Mouse (Mus musculus) forebrain, embryonic 16.5 days (tissue): ENCODE results near the gene Npc1l1. TPM values are rescaled to one million over a fixed set of nuclear protein-coding genes. Genes with fewer than 3 reads are reported as not detected.

Experiments used
- ATAC-seq: fragments of 200-750 bp; cut with Nextera tagmentation; 2 replicates; pipeline ENCODE4 v1.8.0; 2017; ENCODE audit warnings: mild to moderate bottlenecking, moderate library complexity
- H3K27ac ChIP-seq: fragments of 300-500 bp; sonication (generic); 2 replicates; pipeline ENCODE4 v1.5.1; 2014; ENCODE audit warnings: low read length, control low read depth
- H3K27me3 ChIP-seq: fragments of 300-500 bp; sonication (generic); replicated peaks from 2 replicates; pipeline ENCODE4 v1.6.1; 2014; ENCODE audit warnings: low read length; ENCODE audit not compliant: control insufficient read depth, insufficient read depth
- H3K36me3 ChIP-seq: fragments of 300-500 bp; sonication (generic); 2 replicates; pipeline ENCODE4 v1.6.1; 2014; ENCODE audit not compliant: control insufficient read depth, insufficient read depth
- H3K4me1 ChIP-seq: fragments of 300-500 bp; sonication (generic); replicated peaks from 2 replicates; pipeline ENCODE4 v1.6.1; 2014; ENCODE audit warnings: low read length; ENCODE audit not compliant: control insufficient read depth, insufficient read depth
- H3K4me2 ChIP-seq: fragments of 300-500 bp; sonication (generic); 2 replicates; pipeline ENCODE4 v1.6.1; 2014; ENCODE audit warnings: mild to moderate bottlenecking, low read length, control low read depth
- H3K4me3 ChIP-seq: fragments of 300-500 bp; sonication (generic); replicated peaks from 2 replicates; pipeline ENCODE4 v1.5.1; 2014; ENCODE audit warnings: mild to moderate bottlenecking, low read length, control low read depth
- H3K9ac ChIP-seq: fragments of 300-500 bp; sonication (generic); replicated peaks from 2 replicates; pipeline ENCODE4 v1.6.1; 2014; ENCODE audit warnings: low read depth, low read length, control low read depth
- H3K9me3 ChIP-seq: fragments of 300-500 bp; sonication (generic); 2 replicates; pipeline ENCODE4 v1.6.1; 2016; ENCODE audit warnings: low read length; ENCODE audit not compliant: control insufficient read depth
- WGBS: fragments of 180-500 bp; shearing (Covaris S2); extraction: QIAGEN DNeasy Blood & Tissue Kit; methylation state at CpG from one replicate; pipeline ENCODE4 v1.1.7; 2014; 5-methylcytosine and 5-hydroxymethylcytosine counted together
- polyA plus RNA-seq: library from polyadenylated mRNA; unstranded; fragments of >200 nt; fragmentation: Nextera tagmentation; extraction: Ambion mirVana; gene quantifications from 2 replicates; pipeline ENCODE4 v1.2.1, GENCODE M21; 2015

Npc1l1 gene
- 0.08 TPM in 1 of 2 replicates, not detected in the other for polyA plus RNA-seq

DNA sequence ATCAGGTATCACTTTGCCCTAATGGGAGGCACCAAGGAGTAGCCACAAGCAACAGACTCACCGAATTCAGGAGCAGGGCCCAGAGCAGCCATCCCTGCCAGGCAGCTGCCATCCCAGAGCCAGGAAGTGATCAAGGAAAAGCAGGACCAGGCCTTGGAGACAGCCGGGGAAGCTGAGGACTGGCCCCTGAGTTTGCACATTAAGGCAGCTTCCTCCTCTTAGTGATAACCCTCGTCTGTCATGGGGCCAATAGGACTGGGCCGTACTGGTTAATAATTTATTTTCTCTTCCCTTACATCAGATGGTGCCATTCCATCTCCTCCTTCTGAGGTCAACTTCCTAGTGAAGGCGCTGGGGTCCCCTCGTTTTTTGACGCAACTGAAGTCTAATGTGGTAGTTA, at the start of gene Npc1l1:
TSS of gene Npc1l1 (minus strand) at position 132 of the 400 bp plus-strand sequence.
- H3K4me2 ChIP-seq = no peak within 1 kb of the TSS
- no peak within 1 kb of the TSS for H3K9ac ChIP-seq
- ATAC-seq = no peak
- H3K4me3 ChIP-seq = no peak within 1 kb of the TSS
- H3K4me1 ChIP-seq = no peaks in the 10 kb centered on the region
- H3K36me3 ChIP-seq = no peaks in the 10 kb centered on the region
- peaks cover 2% of the 10 kb centered on the region; the same call in 1 of the 2 replicates for H3K9me3 ChIP-seq
- 89% methylated on average over 7 of the region's 7 CpGs for WGBS
- no peaks in the 10 kb centered on the region for H3K27me3 ChIP-seq
- H3K27ac ChIP-seq = no peak within 1 kb of the TSS

GRCm38 (mm10) chr11:6276466-6276865, 46.5 kb upstream of the Npc1l1 start:
- H3K27me3 ChIP-seq = no peaks in the 10 kb centered on the region
- 80% methylated on average over 3 of the region's 3 CpGs for WGBS
- no peak overlapping the region for H3K4me3 ChIP-seq
- H3K36me3 ChIP-seq = no peaks in the 10 kb centered on the region; the same call in 1 of the 2 replicates
- peaks cover 22% of the 10 kb centered on the region for H3K4me1 ChIP-seq
- no peak overlapping the region for H3K27ac ChIP-seq
- no peaks in the 10 kb centered on the region for H3K9me3 ChIP-seq
- no peak for ATAC-seq
- H3K4me2 ChIP-seq = no peak overlapping the region
- no peak overlapping the region for H3K9ac ChIP-seq

GRCm38 (mm10) chr11:6275094-6275484, 45.1 kb upstream of the Npc1l1 start:
- Histone ChIP-seq H3K4me2 (peak overlapping the region; percentile 85), H3K9me3 (no peaks in the 10 kb centered on the region), H3K9ac (peak overlapping the region; percentile 95), H3K27me3 (no peaks in the 10 kb centered on the region), H3K36me3 (peaks cover 4% of the 10 kb centered on the region; the same call in 1 of the 2 replicates), H3K4me3 (peak overlapping the region; percentile 83), H3K4me1 (peaks cover 22% of the 10 kb centered on the region), H3K27ac (peak overlapping the region; percentile 92)
- peak; percentile 30 for ATAC-seq
- 20% methylated on average over 7 of the region's 7 CpGs for WGBS

DNA sequence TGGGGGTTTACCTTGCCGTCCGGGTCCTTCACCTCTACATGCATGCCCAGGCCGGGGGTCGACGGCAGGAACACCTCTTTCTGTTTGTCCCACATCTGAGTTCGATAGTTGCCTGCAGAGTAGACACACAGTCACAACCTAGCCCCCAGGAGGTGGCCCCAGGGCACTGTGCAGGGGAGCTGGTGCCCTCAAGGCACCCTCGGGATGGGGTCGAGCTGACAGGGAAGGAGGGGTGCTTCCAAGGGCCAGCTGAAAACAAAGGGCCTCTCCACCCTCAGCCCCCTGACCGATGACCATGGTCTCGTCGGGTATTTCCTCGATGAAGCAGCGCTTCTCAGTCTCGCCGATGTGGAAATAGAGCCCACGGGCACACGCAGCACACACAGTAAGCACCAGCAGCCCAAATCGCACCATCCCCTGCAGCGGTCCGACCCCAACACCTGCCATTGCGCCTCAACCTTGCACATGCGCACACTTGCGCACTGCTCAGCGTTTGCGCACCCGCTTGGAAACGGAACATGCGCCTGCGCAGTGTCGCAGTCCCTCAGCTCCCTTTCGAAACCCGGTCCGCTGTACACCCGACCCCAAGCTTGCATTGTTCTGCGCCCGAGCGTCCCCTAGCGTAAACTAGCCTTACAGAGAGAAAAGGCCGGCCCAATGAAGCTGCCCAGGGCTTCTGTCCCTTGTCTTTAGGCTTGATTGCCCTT, 44.6 kb upstream of the Npc1l1 start, which contains the start of gene Tmed4:
TSS of gene Tmed4 (minus strand) at position 484 of the 707 bp plus-strand sequence.
- no peaks in the 10 kb centered on the region for H3K27me3 ChIP-seq
- peak; percentile 98 for ATAC-seq
- H3K36me3 ChIP-seq = peaks cover 4% of the 10 kb centered on the region
- under 1% methylated on average over 39 of the region's 39 CpGs for WGBS
- H3K4me3 ChIP-seq = peak within 1 kb of the TSS; percentile 83
- H3K27ac ChIP-seq = peak within 1 kb of the TSS; percentile 92
- H3K9me3 ChIP-seq = no peaks in the 10 kb centered on the region
- H3K9ac ChIP-seq = peak within 1 kb of the TSS; percentile 95
- H3K4me2 ChIP-seq = peak within 1 kb of the TSS; percentile 85
- peaks cover 22% of the 10 kb centered on the region for H3K4me1 ChIP-seq

GRCm38 (mm10) chr11:6273607-6274006, 43.7 kb upstream of the Npc1l1 start:
- Histone ChIP-seq H3K27me3 (no peaks in the 10 kb centered on the region), H3K9me3 (no peaks in the 10 kb centered on the region), H3K4me1 (peaks cover 22% of the 10 kb centered on the region), H3K4me3 (peak overlapping the region; percentile 83), H3K9ac (peak overlapping the region; percentile 95), H3K36me3 (peaks cover 4% of the 10 kb centered on the region), H3K27ac (no peak overlapping the region), H3K4me2 (peak overlapping the region; percentile 85)
- 56% methylated on average over 11 of the region's 11 CpGs for WGBS
- no peak for ATAC-seq

- 2% methylated on average over 50 of the region's 50 CpGs for WGBS
- Histone ChIP-seq H3K4me1 (peaks cover 12% of the 10 kb centered on the region), H3K4me2 (peak within 1 kb of the TSS; percentile 82), H3K36me3 (peaks cover 34% of the 10 kb centered on the region), H3K27ac (peak within 1 kb of the TSS; percentile 95), H3K9ac (peak within 1 kb of the TSS; percentile 72), H3K4me3 (peak within 1 kb of the TSS; percentile 55), H3K27me3 (no peaks in the 10 kb centered on the region), H3K9me3 (no peaks in the 10 kb centered on the region)
- ATAC-seq = peak; percentile 98
Measured at GRCm38 (mm10) chr11:6267320-6268254, 37.6 kb upstream of the Npc1l1 start, which contains the start of gene Ddx56. Gene Ddx56, minus strand, starts transcription at chr11:6267772.

DNA sequence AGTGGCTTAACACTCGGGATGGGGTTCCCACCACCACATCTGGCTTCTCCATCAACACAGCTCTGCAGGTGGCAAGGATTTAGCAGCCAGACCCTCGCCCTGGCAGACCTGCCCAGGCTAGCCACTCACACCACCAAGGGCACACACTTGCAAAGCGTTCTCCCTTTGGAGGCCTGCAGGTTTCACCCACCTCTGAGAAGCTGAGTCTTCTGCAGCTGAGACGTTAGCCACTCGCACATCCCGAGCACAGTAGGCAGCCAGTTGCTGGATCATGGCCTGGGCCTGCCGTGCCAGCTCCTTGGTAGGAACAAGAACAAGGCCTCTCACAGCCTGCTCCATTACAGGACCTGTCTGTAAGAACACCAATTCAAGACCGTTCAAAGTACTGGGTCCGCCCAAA, 36.7 kb upstream of the Npc1l1 start:
- peaks cover 9% of the 10 kb centered on the region for H3K4me1 ChIP-seq
- H3K4me2 ChIP-seq = peak overlapping the region; percentile 82
- H3K27ac ChIP-seq = no peak overlapping the region
- peak overlapping the region; percentile 65 for H3K9ac ChIP-seq
- WGBS = 71% methylated on average over 9 of the region's 9 CpGs
- H3K27me3 ChIP-seq = no peaks in the 10 kb centered on the region
- peak overlapping the region; percentile 55 for H3K4me3 ChIP-seq
- ATAC-seq = no peak
- no peaks in the 10 kb centered on the region for H3K9me3 ChIP-seq
- peaks cover 38% of the 10 kb centered on the region for H3K36me3 ChIP-seq

DNA sequence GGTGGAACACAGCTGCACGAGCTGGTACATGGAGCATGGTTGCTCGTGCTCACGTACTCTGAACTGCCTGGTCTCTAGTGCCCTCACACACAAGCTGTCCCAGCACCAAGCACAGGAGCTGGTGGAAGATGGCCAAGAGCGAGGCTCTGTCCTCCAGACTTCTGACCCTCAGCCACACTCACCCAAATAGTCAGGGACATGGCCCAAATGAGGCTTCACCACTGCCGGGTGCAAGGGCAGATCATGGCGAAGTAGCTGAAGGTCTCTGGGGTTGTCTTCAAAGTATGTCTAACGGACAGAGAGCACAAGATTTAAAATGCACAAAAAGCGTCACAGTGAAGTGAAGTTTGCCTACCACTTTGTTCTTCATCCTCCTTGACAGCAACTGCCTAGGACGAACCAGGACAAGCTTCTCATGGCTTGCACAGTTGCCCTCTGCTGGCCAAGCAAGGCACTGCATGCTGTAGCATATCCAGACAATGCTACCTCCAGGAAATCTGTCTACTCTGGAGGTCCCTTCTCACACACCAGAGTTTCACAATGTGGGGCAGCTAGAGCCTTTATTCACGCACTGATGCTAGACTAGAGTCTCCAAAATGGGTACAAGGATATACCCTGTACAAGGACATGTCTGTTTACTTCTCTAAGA, 31.6 kb upstream of the Npc1l1 start:
- Histone ChIP-seq H3K9me3 (no peaks in the 10 kb centered on the region), H3K4me1 (peaks cover 4% of the 10 kb centered on the region), H3K27ac (no peak overlapping the region), H3K4me2 (no peak overlapping the region), H3K9ac (no peak overlapping the region), H3K36me3 (peaks cover 58% of the 10 kb centered on the region), H3K27me3 (no peaks in the 10 kb centered on the region), H3K4me3 (no peak overlapping the region)
- ATAC-seq = peak; percentile 72
- WGBS = 73% methylated on average over 10 of the region's 10 CpGs
